Mouse (Mus musculus): Measurements from ENCODE around the gene Astn2.

Astn2 gene

DNA sequence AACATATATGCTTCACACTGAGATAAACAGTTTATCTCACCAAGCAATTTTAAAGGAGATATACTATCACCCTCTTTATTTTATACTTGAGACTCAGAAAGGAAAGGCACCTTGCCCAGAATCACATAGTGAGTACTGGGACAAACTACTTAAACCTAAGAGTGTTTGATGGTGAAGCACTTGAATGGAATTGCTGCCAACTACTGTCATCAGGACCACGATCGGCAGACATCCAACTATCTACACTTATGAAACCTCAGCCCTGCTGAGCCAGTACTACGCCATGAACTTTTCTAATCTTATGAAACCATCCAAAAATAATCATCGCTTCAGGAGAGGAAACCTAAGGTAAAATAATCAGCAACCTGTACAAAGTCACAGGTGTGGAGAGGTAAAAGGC is 1005.0 kb downstream of the Astn2 start:
- CTCF ChIA-PET, result no interaction called here

DNA sequence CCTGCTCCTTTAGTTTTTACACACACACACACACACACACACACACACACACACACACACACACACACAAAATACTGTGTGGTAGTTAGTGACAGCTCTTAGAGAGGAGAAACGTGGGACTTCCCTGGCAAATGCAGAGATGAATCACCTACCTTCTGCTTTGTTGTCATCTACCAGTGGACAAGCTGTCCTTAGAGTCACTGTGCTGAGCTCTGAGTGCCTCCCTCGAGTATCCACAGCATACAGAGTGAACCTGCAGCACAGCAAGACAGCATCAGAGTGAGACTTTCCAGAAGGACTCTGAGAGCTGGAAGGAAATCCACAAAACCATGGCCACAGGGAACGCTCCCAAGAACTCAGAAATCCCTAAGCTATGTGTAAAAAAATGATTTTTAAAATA is 1007.6 kb downstream of the Astn2 start:
- CTCF ChIA-PET, result no interaction called here

GRCm38 (mm10) chr4:65391001-65391400 is 1013.4 kb downstream of the Astn2 start:
- CTCF ChIA-PET, result no interaction called here

GRCm38 (mm10) chr4:65383070-65383469 is 1021.3 kb downstream of the Astn2 start:
- CTCF ChIA-PET, result no interaction called here

GRCm38 (mm10) chr4:65379461-65379860 is 1025.0 kb downstream of the Astn2 start:
- CTCF ChIA-PET, result no interaction called here

DNA sequence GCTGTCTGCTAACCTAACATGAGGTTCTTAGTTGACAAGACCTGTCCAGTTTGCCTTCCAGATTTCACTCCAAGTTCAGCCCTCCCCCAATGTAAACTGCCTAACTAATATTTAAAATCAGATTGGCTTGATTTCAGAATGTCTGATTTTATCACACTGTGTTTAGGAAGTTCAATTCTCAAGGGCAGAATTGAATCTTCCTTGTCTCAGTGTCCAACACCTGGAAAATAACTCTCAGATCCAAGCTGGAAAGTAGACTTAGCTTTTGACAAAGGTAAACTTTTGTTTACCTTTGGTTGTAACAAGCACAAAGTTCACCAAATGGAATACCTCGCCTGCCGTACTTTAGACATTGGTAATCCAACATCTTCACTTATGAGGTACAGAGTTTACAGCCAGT is 1027.8 kb downstream of the Astn2 start:
- CTCF ChIA-PET, result no interaction called here

GRCm38 (mm10) chr4:65373841-65374240 is 1030.6 kb downstream of the Astn2 start:
- CTCF ChIA-PET, result no interaction called here

DNA sequence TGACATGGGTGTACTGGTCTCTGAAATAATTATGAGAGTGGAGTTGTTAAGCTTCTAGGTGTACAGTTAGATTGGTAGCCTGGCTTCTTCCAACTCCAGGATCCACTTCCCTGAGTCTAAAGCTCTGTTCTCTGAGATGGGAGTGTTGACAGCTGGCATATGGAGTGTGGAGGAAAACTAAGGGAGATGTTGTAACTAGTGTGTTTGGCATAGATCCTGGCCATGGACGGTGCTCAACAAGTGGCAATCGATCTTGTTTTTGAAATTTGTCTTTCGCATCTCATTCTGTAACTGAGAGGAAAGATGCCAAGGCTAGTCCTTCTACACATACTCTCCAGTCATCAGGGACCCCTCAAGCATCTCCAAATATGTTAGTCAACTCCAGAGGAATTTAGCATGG is 1031.7 kb downstream of the Astn2 start:
- CTCF ChIA-PET, result no interaction called here

- CTCF ChIA-PET, result no interaction called here
Observed at GRCm38 (mm10) chr4:65367135-65367534, 1037.3 kb downstream of the Astn2 start.

DNA sequence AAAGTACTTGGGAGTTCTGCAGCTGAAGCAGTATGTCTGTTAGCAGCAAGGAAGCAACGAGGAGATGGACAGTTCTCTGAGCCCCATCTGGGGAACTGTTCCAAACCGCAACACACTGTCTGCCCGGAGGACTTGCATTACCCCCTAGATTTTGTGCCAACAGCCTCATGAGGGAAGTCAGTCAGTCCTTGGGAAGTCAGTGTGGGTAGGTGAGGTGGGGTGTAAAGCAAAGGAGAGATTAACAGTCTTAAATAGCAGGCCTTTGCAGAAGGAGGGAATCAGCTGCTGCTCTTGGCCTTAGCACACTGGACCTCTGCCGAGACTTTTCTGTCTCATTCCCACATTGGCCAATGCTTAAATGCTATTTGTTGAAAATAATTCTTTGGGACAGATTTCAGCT is 1049.8 kb downstream of the Astn2 start:
- CTCF ChIA-PET, result no interaction called here

DNA sequence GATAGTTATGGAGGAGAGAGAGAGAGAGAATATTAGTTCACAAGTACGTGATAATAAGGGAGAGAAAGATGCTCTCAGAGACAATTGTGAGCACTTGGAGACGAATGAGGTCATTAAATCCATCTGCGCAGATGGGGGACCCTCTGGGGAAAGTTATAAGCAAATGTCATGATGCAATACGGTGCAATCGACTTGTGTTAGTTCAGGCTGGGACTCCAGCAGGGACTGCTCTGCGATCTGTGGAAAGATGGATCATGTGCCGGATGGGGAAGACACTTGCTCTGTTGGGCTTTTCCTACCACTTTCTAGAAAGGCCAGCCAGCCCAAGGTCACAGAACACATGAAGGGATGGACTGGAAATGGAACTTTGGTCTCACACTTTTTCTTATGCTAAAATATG is 1053.9 kb downstream of the Astn2 start:
- CTCF ChIA-PET, result no interaction called here

DNA sequence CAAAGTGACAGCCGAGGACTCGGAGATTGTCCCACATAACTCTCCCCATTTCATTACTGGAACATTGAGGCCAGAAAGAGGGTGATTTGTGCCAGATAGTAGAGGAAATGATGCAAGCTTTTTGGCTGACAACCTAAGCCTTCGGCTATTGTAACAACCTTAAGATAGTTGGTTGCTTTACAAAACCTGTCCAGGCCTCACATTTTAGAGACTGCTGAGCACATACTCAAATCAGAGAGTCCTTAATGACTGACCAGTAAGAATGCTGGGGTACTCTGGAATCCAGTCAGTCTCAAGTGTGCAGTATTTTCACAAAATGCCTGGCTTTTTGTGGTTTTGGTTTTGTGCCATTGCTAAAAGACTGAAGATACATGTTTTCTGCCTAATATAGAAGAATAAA is 1062.6 kb downstream of the Astn2 start:
- CTCF ChIA-PET, result no interaction called here

DNA sequence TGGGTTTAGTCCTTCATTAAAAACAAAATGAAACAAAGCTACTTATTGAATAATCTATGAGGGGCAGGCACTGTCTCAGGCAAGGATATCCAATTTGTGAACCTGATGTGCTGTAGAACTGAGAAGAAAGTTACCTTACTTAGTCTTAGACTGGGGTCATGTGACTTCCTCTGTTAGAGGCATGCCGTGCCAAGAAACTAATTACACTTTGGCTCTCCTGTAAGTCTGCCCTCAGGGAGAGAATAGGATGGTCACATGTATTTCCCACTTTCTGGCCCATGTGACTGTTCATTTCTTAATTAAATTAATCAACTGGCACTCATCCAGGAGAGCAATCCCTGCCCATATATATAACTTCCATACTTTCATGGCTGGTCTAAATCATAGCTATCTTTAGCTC is 1070.7 kb downstream of the Astn2 start:
- CTCF ChIA-PET, result no interaction called here

Measured in spleen, embryonic (tissue).